Mouse (Mus musculus): Measurements from ENCODE around the gene Ncstn. TPM values are rescaled to one million over a fixed set of nuclear protein-coding genes. Genes with fewer than 3 reads are reported as not detected.

Ncstn gene
- polyA plus RNA-seq (2015; fragmentation: Nextera tagmentation; extraction: Ambion mirVana): 108 and 112 TPM in 2 replicates

DNA sequence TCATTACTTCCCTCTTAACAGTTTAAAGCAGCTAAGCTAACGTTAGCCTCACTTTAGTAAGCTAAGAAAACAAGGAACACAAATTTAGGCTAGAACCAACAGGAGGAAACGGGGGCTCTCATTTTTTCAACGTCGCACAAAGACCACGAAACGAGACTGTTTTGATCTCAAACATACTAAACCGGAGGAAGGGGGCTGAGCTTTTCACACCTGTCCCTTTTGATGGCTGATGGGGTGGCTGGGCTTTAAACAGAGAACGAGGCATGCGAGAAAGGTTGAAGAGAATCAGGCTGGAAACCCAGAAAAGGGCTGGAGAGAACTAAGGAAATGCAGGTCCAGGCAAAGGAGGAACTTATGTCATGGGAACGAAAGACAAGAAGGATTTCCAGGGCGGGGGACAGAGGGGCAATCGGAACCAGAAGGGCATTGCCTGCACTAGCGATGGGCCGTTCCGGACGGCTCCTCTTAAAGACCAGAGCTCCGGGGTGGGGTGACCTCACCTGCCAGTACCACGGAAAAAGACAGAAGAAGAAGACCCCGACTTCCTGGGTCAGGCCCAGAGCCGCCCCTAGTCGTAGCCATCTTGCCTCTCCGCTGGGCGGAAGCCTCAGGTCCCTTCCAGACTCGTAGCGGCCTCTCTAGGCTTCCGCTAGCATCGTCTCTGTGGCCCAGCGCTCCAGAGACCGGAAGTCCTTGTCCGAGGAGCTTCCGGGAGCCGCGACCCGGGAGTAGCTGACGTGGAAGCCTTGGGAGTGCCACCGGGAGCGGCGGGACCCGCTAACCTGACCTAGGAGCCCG is at the start of gene Ncstn, which contains the start of gene Copa:
Gene Ncstn (minus strand): TSS at position 695 of the 798 bp plus-strand sequence.
Gene Copa (plus strand): TSS at position 429 of the 798 bp plus-strand sequence.
- Histone ChIP-seq H3K9ac (replicated peaks; ENCODE audit: low read depth, low read length) (peak within 1 kb of the TSS; percentile 83), H3K4me2 (ENCODE audit: low read length) (peak within 1 kb of the TSS; percentile 67), H3K9me3 (ENCODE audit: control insufficient read depth, low read length) (no peaks in the 10 kb centered on the region), H3K4me1 (replicated peaks; ENCODE audit: control insufficient read depth, insufficient read depth, low read length) (peaks cover 17% of the 10 kb centered on the region), H3K27ac (ENCODE audit: low read length) (peak within 1 kb of the TSS; percentile 79), H3K4me3 (replicated peaks; ENCODE audit: low read length) (peak within 1 kb of the TSS; percentile 80), H3K27me3 (replicated peaks; ENCODE audit: control insufficient read depth, insufficient read depth, low read length) (no peaks in the 10 kb centered on the region), H3K36me3 (ENCODE audit: control insufficient read depth, insufficient read depth) (peaks cover 3% of the 10 kb centered on the region)
- WGBS: under 1% methylated on average over 40 of the region's 40 CpGs
- peak; percentile 99 for ATAC-seq

- no peaks in the 10 kb centered on the region for H3K9me3 ChIP-seq (ENCODE audit: control insufficient read depth, low read length)
- peaks cover 32% of the 10 kb centered on the region for H3K36me3 ChIP-seq (ENCODE audit: control insufficient read depth, insufficient read depth)
- H3K27me3 ChIP-seq (replicated peaks; ENCODE audit: control insufficient read depth, insufficient read depth, low read length): no peaks in the 10 kb centered on the region
- no peak overlapping the region for H3K27ac ChIP-seq (ENCODE audit: low read length)
- H3K4me1 ChIP-seq (replicated peaks; ENCODE audit: control insufficient read depth, insufficient read depth, low read length): peaks cover 9% of the 10 kb centered on the region
- H3K4me2 ChIP-seq (ENCODE audit: low read length): no peak overlapping the region
- WGBS: 79% methylated on average over 7 of the region's 7 CpGs
- no peak overlapping the region for H3K4me3 ChIP-seq (replicated peaks; ENCODE audit: low read length)
- no peak overlapping the region for H3K9ac ChIP-seq (replicated peaks; ENCODE audit: low read depth, low read length)
- no peak for ATAC-seq
These were observed 49.7 kb upstream of the Ncstn start for GRCm38 (mm10) chr1:172132319-172132718.

DNA sequence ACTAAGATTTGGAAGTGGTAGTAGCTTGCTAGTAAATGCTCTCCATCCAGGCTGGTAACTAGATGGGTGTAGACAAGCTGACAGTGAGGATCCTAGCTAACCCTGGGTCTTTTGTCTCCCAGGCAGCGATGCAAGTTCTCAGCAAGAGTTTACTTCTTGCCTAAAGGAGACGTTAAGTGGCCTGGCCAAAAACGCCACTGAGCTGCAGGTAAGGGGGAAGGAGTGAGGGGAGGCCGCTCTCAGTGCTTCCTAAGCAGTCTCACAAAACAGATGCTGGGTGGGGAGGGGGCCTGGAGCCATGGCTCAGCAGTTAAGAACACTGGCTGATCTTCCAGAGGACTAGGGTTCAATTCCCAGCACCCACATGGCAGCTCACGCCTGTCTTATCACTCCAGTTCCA is 47.2 kb upstream of the Ncstn start:
- Histone ChIP-seq H3K9ac (replicated peaks; ENCODE audit: low read depth, low read length) (no peak overlapping the region), H3K4me2 (ENCODE audit: low read length) (no peak overlapping the region), H3K27me3 (replicated peaks; ENCODE audit: control insufficient read depth, insufficient read depth, low read length) (no peaks in the 10 kb centered on the region), H3K36me3 (ENCODE audit: control insufficient read depth, insufficient read depth) (peaks cover 29% of the 10 kb centered on the region), H3K4me1 (replicated peaks; ENCODE audit: control insufficient read depth, insufficient read depth, low read length) (peaks cover 16% of the 10 kb centered on the region), H3K27ac (ENCODE audit: low read length) (no peak overlapping the region), H3K4me3 (replicated peaks; ENCODE audit: low read length) (no peak overlapping the region), H3K9me3 (ENCODE audit: control insufficient read depth, low read length) (no peaks in the 10 kb centered on the region)
- 94% methylated on average over 5 of the region's 5 CpGs for WGBS
- ATAC-seq: no peak

GRCm38 (mm10) chr1:172129108-172129507 is 46.5 kb upstream of the Ncstn start:
- Histone ChIP-seq H3K36me3 (ENCODE audit: control insufficient read depth, insufficient read depth) (peaks cover 28% of the 10 kb centered on the region), H3K27ac (ENCODE audit: low read length) (no peak overlapping the region), H3K4me3 (replicated peaks; ENCODE audit: low read length) (no peak overlapping the region), H3K4me2 (ENCODE audit: low read length) (no peak overlapping the region), H3K9me3 (ENCODE audit: control insufficient read depth, low read length) (no peaks in the 10 kb centered on the region), H3K9ac (replicated peaks; ENCODE audit: low read depth, low read length) (no peak overlapping the region), H3K27me3 (replicated peaks; ENCODE audit: control insufficient read depth, insufficient read depth, low read length) (no peaks in the 10 kb centered on the region), H3K4me1 (replicated peaks; ENCODE audit: control insufficient read depth, insufficient read depth, low read length) (peaks cover 16% of the 10 kb centered on the region)
- ATAC-seq: no peak
- 71% methylated on average over 2 of the region's 2 CpGs for WGBS

DNA sequence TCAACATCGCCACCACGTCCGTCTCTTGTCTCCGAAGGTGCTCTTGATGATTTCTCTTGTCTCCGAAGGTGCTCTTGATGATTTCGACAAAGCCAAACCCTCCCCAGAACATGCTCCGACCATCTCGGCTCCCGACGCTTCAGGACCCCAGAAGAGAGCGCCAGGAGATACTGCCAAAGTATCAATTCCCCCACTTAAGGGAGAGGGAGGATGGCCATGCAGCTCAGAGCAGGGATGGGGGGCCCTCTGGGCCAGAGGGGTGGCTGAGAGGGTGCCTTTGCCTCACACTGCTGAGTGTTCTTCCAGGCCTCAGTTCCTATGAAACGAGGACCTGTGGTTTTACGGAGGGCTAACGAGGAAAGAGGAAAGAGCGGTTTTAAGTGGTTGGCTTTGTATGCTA is 46.0 kb upstream of the Ncstn start:
- peaks cover 25% of the 10 kb centered on the region for H3K36me3 ChIP-seq (ENCODE audit: control insufficient read depth, insufficient read depth)
- no peaks in the 10 kb centered on the region for H3K27me3 ChIP-seq (replicated peaks; ENCODE audit: control insufficient read depth, insufficient read depth, low read length)
- no peak for ATAC-seq
- WGBS: 88% methylated on average over 15 of the region's 15 CpGs
- H3K4me2 ChIP-seq (ENCODE audit: low read length): no peak overlapping the region
- H3K4me3 ChIP-seq (replicated peaks; ENCODE audit: low read length): no peak overlapping the region
- peaks cover 16% of the 10 kb centered on the region for H3K4me1 ChIP-seq (replicated peaks; ENCODE audit: control insufficient read depth, insufficient read depth, low read length)
- no peaks in the 10 kb centered on the region for H3K9me3 ChIP-seq (ENCODE audit: control insufficient read depth, low read length)
- H3K9ac ChIP-seq (replicated peaks; ENCODE audit: low read depth, low read length): no peak overlapping the region
- H3K27ac ChIP-seq (ENCODE audit: low read length): no peak overlapping the region

- peak overlapping the region; percentile 77 for H3K4me3 ChIP-seq (replicated peaks; ENCODE audit: low read length)
- peaks cover 28% of the 10 kb centered on the region for H3K36me3 ChIP-seq (ENCODE audit: control insufficient read depth, insufficient read depth)
- H3K4me1 ChIP-seq (replicated peaks; ENCODE audit: control insufficient read depth, insufficient read depth, low read length): peaks cover 16% of the 10 kb centered on the region
- no peaks in the 10 kb centered on the region for H3K9me3 ChIP-seq (ENCODE audit: control insufficient read depth, low read length)
- H3K9ac ChIP-seq (replicated peaks; ENCODE audit: low read depth, low read length): peak overlapping the region; percentile 79
- no peak overlapping the region for H3K27ac ChIP-seq (ENCODE audit: low read length)
- ATAC-seq: no peak
- peak overlapping the region; percentile 67 for H3K4me2 ChIP-seq (ENCODE audit: low read length)
- no peaks in the 10 kb centered on the region for H3K27me3 ChIP-seq (replicated peaks; ENCODE audit: control insufficient read depth, insufficient read depth, low read length)
- 50% methylated on average over 5 of the region's 5 CpGs for WGBS
These were observed 44.9 kb upstream of the Ncstn start for GRCm38 (mm10) chr1:172127487-172127886.

DNA sequence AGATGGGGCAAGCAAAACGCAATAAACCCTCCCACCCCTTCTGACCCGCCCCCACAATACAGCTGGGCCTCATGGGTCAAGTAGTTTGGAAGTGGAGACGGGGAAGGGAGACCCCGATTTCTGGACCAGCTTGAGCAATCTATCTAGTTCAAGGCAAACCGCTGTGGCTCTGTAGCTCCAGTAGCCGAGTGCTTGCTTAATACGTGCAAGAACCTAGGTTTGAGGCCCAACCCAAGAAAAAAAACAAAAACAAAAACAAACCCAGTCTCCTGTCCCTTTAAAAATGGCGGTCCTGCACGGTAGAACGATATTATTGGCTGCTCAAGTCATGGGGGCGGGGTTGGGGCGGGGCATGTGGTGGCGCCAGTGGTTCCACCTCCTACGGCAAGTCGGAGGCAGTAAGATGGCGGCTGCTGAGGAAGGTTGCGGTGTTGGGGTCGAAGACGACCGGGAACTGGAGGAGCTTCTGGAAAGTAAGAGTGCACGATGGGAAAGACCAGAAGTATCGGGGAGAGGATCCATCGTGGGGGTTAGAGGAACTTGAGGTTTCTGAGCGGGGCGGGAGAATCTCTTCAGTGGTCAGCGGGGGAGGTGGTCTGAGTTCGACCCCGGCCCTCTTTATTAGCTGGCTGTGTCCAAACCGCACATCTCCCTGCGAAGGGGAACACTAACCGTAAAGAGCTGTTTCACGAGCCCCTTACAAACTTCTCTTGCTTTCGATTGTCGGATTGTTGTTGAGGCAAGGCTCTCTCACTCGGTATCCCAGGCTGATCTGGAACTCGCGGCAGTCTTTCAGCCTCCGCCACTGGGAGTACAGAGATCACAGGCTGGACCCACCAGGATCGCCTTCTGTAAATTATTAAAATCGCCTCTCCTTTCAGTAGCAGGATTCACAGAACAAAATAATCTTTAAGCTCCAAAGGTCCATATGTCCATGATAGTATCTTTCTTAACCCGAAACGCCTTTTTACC is 44.1 kb upstream of the Ncstn start, which contains the start of gene Pex19:
Gene Pex19 (plus strand): TSS at position 380 of the 972 bp plus-strand sequence.
- ATAC-seq: peak; percentile 97
- peaks cover 16% of the 10 kb centered on the region for H3K4me1 ChIP-seq (replicated peaks; ENCODE audit: control insufficient read depth, insufficient read depth, low read length)
- 1% methylated on average over 42 of the region's 42 CpGs for WGBS
- no peaks in the 10 kb centered on the region for H3K27me3 ChIP-seq (replicated peaks; ENCODE audit: control insufficient read depth, insufficient read depth, low read length)
- peaks cover 28% of the 10 kb centered on the region for H3K36me3 ChIP-seq (ENCODE audit: control insufficient read depth, insufficient read depth)
- H3K4me2 ChIP-seq (ENCODE audit: low read length): peak within 1 kb of the TSS; percentile 80
- peak within 1 kb of the TSS; percentile 30; the same call in 1 of the 2 replicates for H3K27ac ChIP-seq (ENCODE audit: low read length)
- peak within 1 kb of the TSS; percentile 77 for H3K4me3 ChIP-seq (replicated peaks; ENCODE audit: low read length)
- H3K9me3 ChIP-seq (ENCODE audit: control insufficient read depth, low read length): no peaks in the 10 kb centered on the region
- peak within 1 kb of the TSS; percentile 79 for H3K9ac ChIP-seq (replicated peaks; ENCODE audit: low read depth, low read length)

DNA sequence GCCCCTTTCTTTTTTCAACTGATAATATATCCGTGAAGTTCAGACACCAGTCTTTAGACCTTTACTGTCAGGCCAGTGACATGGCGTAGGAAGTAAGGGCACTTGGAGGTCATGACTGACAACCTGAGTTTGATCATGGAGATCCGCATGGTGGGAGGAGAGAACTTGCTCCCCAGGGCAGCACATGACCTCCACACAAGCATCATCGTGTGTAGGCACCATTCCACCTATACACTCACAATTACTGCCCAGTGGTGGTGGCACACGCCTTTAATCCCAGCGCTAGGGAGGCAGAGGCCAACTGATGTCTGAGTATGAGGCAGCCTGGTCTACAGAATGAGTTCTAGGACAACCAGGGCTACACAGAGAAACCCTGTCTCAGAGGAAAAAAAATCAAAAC is 42.0 kb upstream of the Ncstn start:
- peaks cover 16% of the 10 kb centered on the region for H3K4me1 ChIP-seq (replicated peaks; ENCODE audit: control insufficient read depth, insufficient read depth, low read length)
- WGBS: 84% methylated on average over 6 of the region's 6 CpGs
- H3K9ac ChIP-seq (replicated peaks; ENCODE audit: low read depth, low read length): no peak overlapping the region
- ATAC-seq: no peak
- no peaks in the 10 kb centered on the region for H3K27me3 ChIP-seq (replicated peaks; ENCODE audit: control insufficient read depth, insufficient read depth, low read length)
- no peak overlapping the region for H3K4me2 ChIP-seq (ENCODE audit: low read length)
- no peak overlapping the region for H3K27ac ChIP-seq (ENCODE audit: low read length)
- H3K9me3 ChIP-seq (ENCODE audit: control insufficient read depth, low read length): no peaks in the 10 kb centered on the region
- peaks cover 34% of the 10 kb centered on the region for H3K36me3 ChIP-seq (ENCODE audit: control insufficient read depth, insufficient read depth)
- no peak overlapping the region for H3K4me3 ChIP-seq (replicated peaks; ENCODE audit: low read length)

DNA sequence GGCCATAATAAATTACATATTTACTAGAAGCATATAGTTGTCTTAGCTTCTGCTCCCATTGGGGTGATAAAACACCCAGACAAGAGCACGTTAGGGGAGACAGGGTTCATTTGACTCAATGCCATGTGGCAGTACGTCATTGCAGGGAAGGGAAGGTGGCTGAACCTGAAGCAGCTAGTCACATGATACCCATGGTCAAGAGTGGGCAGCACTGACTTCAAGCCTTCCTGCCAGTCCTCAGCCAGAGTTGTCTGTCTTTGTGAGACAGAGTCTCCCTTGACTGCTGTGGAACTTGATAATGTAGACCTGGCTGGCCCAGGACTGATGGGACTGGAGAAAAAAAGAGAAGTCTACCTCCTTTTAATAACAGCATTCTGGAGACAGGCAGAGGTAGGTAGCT is 40.1 kb upstream of the Ncstn start:
- Histone ChIP-seq H3K4me2 (ENCODE audit: low read length) (no peak overlapping the region), H3K9me3 (ENCODE audit: control insufficient read depth, low read length) (no peaks in the 10 kb centered on the region), H3K27ac (ENCODE audit: low read length) (no peak overlapping the region), H3K4me1 (replicated peaks; ENCODE audit: control insufficient read depth, insufficient read depth, low read length) (peaks cover 11% of the 10 kb centered on the region), H3K4me3 (replicated peaks; ENCODE audit: low read length) (no peak overlapping the region), H3K9ac (replicated peaks; ENCODE audit: low read depth, low read length) (no peak overlapping the region), H3K36me3 (ENCODE audit: control insufficient read depth, insufficient read depth) (peaks cover 49% of the 10 kb centered on the region), H3K27me3 (replicated peaks; ENCODE audit: control insufficient read depth, insufficient read depth, low read length) (no peaks in the 10 kb centered on the region)
- ATAC-seq: no peak
- WGBS: 90% methylated on average over 2 of the region's 2 CpGs
